Mouse (Mus musculus) NIH3T3 (cell line): Measurements from ENCODE around the gene Kcnk3.

ENCODE experiments used
- DNase-seq: peaks from one replicate; pipeline ENCODE4 v3.0.0-alpha.2; 2012; ENCODE audit warnings: low read depth

Kcnk3 gene

GRCm38 (mm10) chr5:30614221-30614620 lies 26.3 kb downstream of the Kcnk3 start:
- DNase-seq, result peak; percentile 91

GRCm38 (mm10) chr5:30615416-30615815 lies 27.4 kb downstream of the Kcnk3 start:
- DNase-seq, result peak; percentile 45

GRCm38 (mm10) chr5:30615819-30616218 lies 27.8 kb downstream of the Kcnk3 start:
- DNase-seq, result no peak

GRCm38 (mm10) chr5:30616644-30617043 lies 28.7 kb downstream of the Kcnk3 start:
- DNase-seq, result no peak

GRCm38 (mm10) chr5:30617357-30617756 lies 29.4 kb downstream of the Kcnk3 start:
- DNase-seq, result no peak

- DNase-seq, result no peak
Measured at GRCm38 (mm10) chr5:30617851-30618250, 29.9 kb downstream of the Kcnk3 start.

GRCm38 (mm10) chr5:30618376-30619003 lies 30.5 kb downstream of the Kcnk3 start:
- DNase-seq, result no peak

GRCm38 (mm10) chr5:30619211-30619610 lies 31.2 kb downstream of the Kcnk3 start:
- no peak for DNase-seq

- no peak for DNase-seq
Measured at GRCm38 (mm10) chr5:30620567-30620966, 32.6 kb downstream of the Kcnk3 start.

- DNase-seq, result no peak
Measured at GRCm38 (mm10) chr5:30621211-30621790, 33.3 kb downstream of the Kcnk3 start.

- no peak for DNase-seq
Measured at GRCm38 (mm10) chr5:30621844-30622176, 33.8 kb downstream of the Kcnk3 start.

GRCm38 (mm10) chr5:30622177-30622840 lies 34.3 kb downstream of the Kcnk3 start:
- no peak for DNase-seq

- no peak for DNase-seq
Measured at GRCm38 (mm10) chr5:30622841-30623185, 34.8 kb downstream of the Kcnk3 start.

GRCm38 (mm10) chr5:30623380-30623779 lies 35.4 kb downstream of the Kcnk3 start:
- DNase-seq, result no peak

GRCm38 (mm10) chr5:30624311-30624710 lies 36.3 kb downstream of the Kcnk3 start:
- DNase-seq, result no peak

- DNase-seq, result no peak
Measured at GRCm38 (mm10) chr5:30624908-30625307, 36.9 kb downstream of the Kcnk3 start.

- no peak for DNase-seq
Measured at GRCm38 (mm10) chr5:30625379-30625778, 37.4 kb downstream of the Kcnk3 start.

GRCm38 (mm10) chr5:30626331-30627105 lies 38.5 kb downstream of the Kcnk3 start:
- peak; percentile 81 for DNase-seq

- DNase-seq, result no peak
Measured at GRCm38 (mm10) chr5:30628511-30628910, 40.5 kb downstream of the Kcnk3 start.

GRCm38 (mm10) chr5:30630401-30630800 lies 42.4 kb downstream of the Kcnk3 start:
- DNase-seq, result no peak

GRCm38 (mm10) chr5:30632134-30632533 lies 44.2 kb downstream of the Kcnk3 start:
- no peak for DNase-seq

- peak; percentile 23 for DNase-seq
Measured at GRCm38 (mm10) chr5:30636994-30637393, 49.0 kb downstream of the Kcnk3 start.

GRCm38 (mm10) chr5:30638041-30638440 lies 50.1 kb downstream of the Kcnk3 start:
- DNase-seq, result peak; percentile 91
